Mouse (Mus musculus): ENCODE data around the gene Bmyc. TPM values are rescaled to one million over a fixed set of nuclear protein-coding genes. Genes with fewer than 3 reads are reported as not detected.

Gene Bmyc
- polyA plus RNA-seq, 1 experiment from 2014 or later = 170 TPM

Other genes starting within 250 kb of the Bmyc start
- gene Clic3, start 249.9 kb upstream of the Bmyc start, polyA plus RNA-seq (2015; fragmentation: Nextera tagmentation; extraction: Ambion mirVana) = 2.8 and 3.4 TPM in 2 replicates
- gene Paxx, start 245.6 kb upstream of the Bmyc start, polyA plus RNA-seq (2015; fragmentation: Nextera tagmentation; extraction: Ambion mirVana) = 121 and 130 TPM in 2 replicates
- gene Ptgds, start 236.7 kb upstream of the Bmyc start, polyA plus RNA-seq (2015; fragmentation: Nextera tagmentation; extraction: Ambion mirVana) = 465 and 593 TPM in 2 replicates
- not detected in 2 replicates for gene Lcn12, start 212.8 kb upstream of the Bmyc start, polyA plus RNA-seq (2015; fragmentation: Nextera tagmentation; extraction: Ambion mirVana)
- gene Fbxw5, start 206.0 kb upstream of the Bmyc start, polyA plus RNA-seq (2015; fragmentation: Nextera tagmentation; extraction: Ambion mirVana) = 137 and 139 TPM in 2 replicates
- gene C8g, start 205.0 kb upstream of the Bmyc start, polyA plus RNA-seq (2015; fragmentation: Nextera tagmentation; extraction: Ambion mirVana) = 5.1 and 5.9 TPM in 2 replicates
- gene Traf2, start 159.8 kb upstream of the Bmyc start, polyA plus RNA-seq (2015; fragmentation: Nextera tagmentation; extraction: Ambion mirVana) = 15.2 and 15.9 TPM in 2 replicates
- 374 and 380 TPM in 2 replicates for gene Edf1, start 148.9 kb upstream of the Bmyc start, polyA plus RNA-seq (2015; fragmentation: Nextera tagmentation; extraction: Ambion mirVana)
- 0.50 and 2.4 TPM in 2 replicates for gene Mamdc4, start 131.9 kb upstream of the Bmyc start, polyA plus RNA-seq (2015; fragmentation: Nextera tagmentation; extraction: Ambion mirVana)
- 148 and 149 TPM in 2 replicates for gene Phpt1, start 131.5 kb upstream of the Bmyc start, polyA plus RNA-seq (2015; fragmentation: Nextera tagmentation; extraction: Ambion mirVana)
- gene Ajm1, start 125.0 kb upstream of the Bmyc start, polyA plus RNA-seq (2015; fragmentation: Nextera tagmentation; extraction: Ambion mirVana) = 11.4 and 14.9 TPM in 2 replicates
- gene Rabl6, start 98.2 kb upstream of the Bmyc start, polyA plus RNA-seq (2015; fragmentation: Nextera tagmentation; extraction: Ambion mirVana) = 64.7 and 68.3 TPM in 2 replicates
- gene Ccdc183, start 89.1 kb upstream of the Bmyc start, polyA plus RNA-seq (2015; fragmentation: Nextera tagmentation; extraction: Ambion mirVana) = 0.11 and 0.24 TPM in 2 replicates
- gene Tmem141, start 84.7 kb upstream of the Bmyc start, polyA plus RNA-seq (2015; fragmentation: Nextera tagmentation; extraction: Ambion mirVana) = 56.4 and 67.2 TPM in 2 replicates
- 2.5 and 3.1 TPM in 2 replicates for gene Fcna, start 78.7 kb upstream of the Bmyc start, polyA plus RNA-seq (2015; fragmentation: Nextera tagmentation; extraction: Ambion mirVana)
- not detected in 2 replicates for gene Lcn8, start 53.6 kb upstream of the Bmyc start, polyA plus RNA-seq (2015; fragmentation: Nextera tagmentation; extraction: Ambion mirVana)
- not detected in 2 replicates for gene Lcn5, start 48.8 kb upstream of the Bmyc start, polyA plus RNA-seq (2015; fragmentation: Nextera tagmentation; extraction: Ambion mirVana)
- gene Lcn6, start 30.0 kb upstream of the Bmyc start, polyA plus RNA-seq (2015; fragmentation: Nextera tagmentation; extraction: Ambion mirVana) = not detected in 2 replicates
- gene Lcn10, start 24.0 kb upstream of the Bmyc start, polyA plus RNA-seq (2015; fragmentation: Nextera tagmentation; extraction: Ambion mirVana) = not detected in 2 replicates
- gene Obp2a, start 6.7 kb upstream of the Bmyc start, polyA plus RNA-seq (2015; fragmentation: Nextera tagmentation; extraction: Ambion mirVana) = not detected in 2 replicates
- gene Obp2b, start 30.3 kb downstream of the Bmyc start, polyA plus RNA-seq (2015; fragmentation: Nextera tagmentation; extraction: Ambion mirVana) = not detected in 2 replicates
- not detected in 2 replicates for gene Lcn3, start 58.8 kb downstream of the Bmyc start, polyA plus RNA-seq (2015; fragmentation: Nextera tagmentation; extraction: Ambion mirVana)
- not detected in 2 replicates for gene Lcn11, start 70.3 kb downstream of the Bmyc start, polyA plus RNA-seq (2015; fragmentation: Nextera tagmentation; extraction: Ambion mirVana)
- gene Gm13539, start 75.5 kb downstream of the Bmyc start, polyA plus RNA-seq (2015; fragmentation: Nextera tagmentation; extraction: Ambion mirVana) = not detected in 2 replicates
- not detected in 2 replicates for gene Glt6d1, start 109.1 kb downstream of the Bmyc start, polyA plus RNA-seq (2015; fragmentation: Nextera tagmentation; extraction: Ambion mirVana)
- gene Lcn9, start 116.4 kb downstream of the Bmyc start, polyA plus RNA-seq (2015; fragmentation: Nextera tagmentation; extraction: Ambion mirVana) = not detected in 2 replicates
- gene Sohlh1, start 140.5 kb downstream of the Bmyc start, polyA plus RNA-seq (2015; fragmentation: Nextera tagmentation; extraction: Ambion mirVana) = not detected in 2 replicates
- gene Kcnt1, start 157.0 kb downstream of the Bmyc start, polyA plus RNA-seq (2015; fragmentation: Nextera tagmentation; extraction: Ambion mirVana) = 18.8 and 21.8 TPM in 2 replicates

Measured in midbrain, embryonic 16.5 days (tissue).